11 mouse cellular contexts compared by ENCODE assay signal in genomic region chr15:80079954-80080353, GRCm38 (mm10). TPM values are rescaled to one million over a fixed set of nuclear protein-coding genes. Genes with fewer than 3 reads are reported as not detected.
DNase-seq lines count a peak whose midpoint lies in the region; ATAC-seq and TF ChIP-seq lines count a peak whose summit lies in the region.
"Had no signal": no experiment of that assay in that cellular context is flagged by ENCODE, and none has a peak within 500 bp of the region (broad histone marks: within the 10 kb centered on the region; RNA-seq: fewer than 3 reads in every experiment).

No protein-coding gene starts in this region.

- ATAC-seq in midbrain, embryonic 11.5 days (ENCODE audit: low FRiP score): no peak
- ATAC-seq in midbrain, embryonic 13.5 days: no peak
- no peak for ATAC-seq in intestine, embryonic 14.5 days (replicated peaks; ENCODE audit: low FRiP score, low TSS enrichment, low read depth)
- no peak for ATAC-seq in liver, postnatal 0 days
- ATAC-seq in CD4-positive, CD25-positive, alpha-beta regulatory T cell, adult 4 months: no peak

- H3K9me3 ChIP-seq in heart, embryonic 10.5 days: no peaks in the 10 kb centered on the region
- H3K9me3 ChIP-seq in midbrain, embryonic 11.5 days (ENCODE audit: control insufficient read depth, low read length): no peaks in the 10 kb centered on the region
- no peaks in the 10 kb centered on the region for H3K9me3 ChIP-seq in midbrain, embryonic 13.5 days
- no peaks in the 10 kb centered on the region for H3K9me3 ChIP-seq in intestine, embryonic 14.5 days (ENCODE audit: control insufficient read depth, low read length)
- H3K9me3 ChIP-seq in liver, postnatal 0 days (ENCODE audit: low read length): no peaks in the 10 kb centered on the region
- H3K9me3 ChIP-seq: hindbrain, embryonic 15.5 days had no signal

- H3K4me2 ChIP-seq in midbrain, embryonic 11.5 days: no peak overlapping the region
- no peak overlapping the region for H3K4me2 ChIP-seq in midbrain, embryonic 13.5 days (replicated peaks)
- H3K4me2 ChIP-seq in intestine, embryonic 14.5 days (ENCODE audit: low read length): peak overlapping the region; percentile 87; the same call in 1 of the 2 replicates
- peak overlapping the region; percentile 93 for H3K4me2 ChIP-seq in liver, postnatal 0 days (ENCODE audit: low read depth, low read length)

- WGBS in heart, embryonic 10.5 days: 85% methylated on average over 3 of the region's 3 CpGs
- 87% methylated on average over 3 of the region's 3 CpGs for WGBS in midbrain, embryonic 11.5 days
- 88% methylated on average over 3 of the region's 3 CpGs for WGBS in midbrain, embryonic 13.5 days
- 74% methylated on average over 3 of the region's 3 CpGs for whole genome bisulfite sequencing in intestine, embryonic 14.5 days
- 70% methylated on average over 3 of the region's 3 CpGs for WGBS in liver, postnatal 0 days (ENCODE audit: insufficient replicate concordance)

- peak overlapping the region; percentile 33; the same call in 1 of the 2 replicates for H3K9ac ChIP-seq in midbrain, embryonic 11.5 days (ENCODE audit: low read length)
- H3K9ac ChIP-seq in midbrain, embryonic 13.5 days (replicated peaks): no peak overlapping the region
- H3K9ac ChIP-seq in intestine, embryonic 14.5 days (ENCODE audit: low read length): peak overlapping the region; percentile 1; the same call in 1 of the 2 replicates
- no peak overlapping the region for H3K9ac ChIP-seq in liver, postnatal 0 days (replicated peaks)
- H3K9ac ChIP-seq: hindbrain, embryonic 15.5 days had no signal

- no peak for DNase-seq in heart, embryonic 10.5 days (ENCODE audit: low spot score)
- DNase-seq in heart, postnatal 25 days (ENCODE audit: low spot score): no peak
- DNase-seq in midbrain, embryonic 11.5 days (ENCODE audit: low spot score, missing footprints): no peak
- DNase-seq in intestine, embryonic 14.5 days (ENCODE audit: low spot score): no peak
- no peak for DNase-seq in liver, postnatal 0 days
- no peak for DNase-seq in urinary bladder, adult 2 months (ENCODE audit: low spot score)
- DNase-seq: gastrocnemius, postnatal 14 days; right cerebral cortex, postnatal 14 days had no signal

- TF ChIP-seq EP300 in liver, postnatal 0 days (IDR thresholded peaks at IDR 0.05; ENCODE audit: low read depth): no peak

- no peak overlapping the region for H3K27ac ChIP-seq in heart, embryonic 10.5 days
- H3K27ac ChIP-seq in midbrain, embryonic 11.5 days (ENCODE audit: low read depth, low read length): no peak overlapping the region
- H3K27ac ChIP-seq in midbrain, embryonic 13.5 days: no peak overlapping the region
- H3K27ac ChIP-seq in intestine, embryonic 14.5 days (ENCODE audit: low read depth): no peak overlapping the region
- H3K27ac ChIP-seq in liver, postnatal 0 days (ENCODE audit: low read depth): no peak overlapping the region
- H3K27ac ChIP-seq: hindbrain, embryonic 15.5 days had no signal

- peaks cover 36% of the 10 kb centered on the region for H3K4me1 ChIP-seq in heart, embryonic 10.5 days
- peaks cover 22% of the 10 kb centered on the region for H3K4me1 ChIP-seq in midbrain, embryonic 11.5 days (ENCODE audit: control insufficient read depth, insufficient read depth, low read length)
- H3K4me1 ChIP-seq in midbrain, embryonic 13.5 days (replicated peaks): peaks cover 29% of the 10 kb centered on the region
- H3K4me1 ChIP-seq in intestine, embryonic 14.5 days (replicated peaks; ENCODE audit: control insufficient read depth, insufficient read depth, low read length): peaks cover 9% of the 10 kb centered on the region; the same call in 1 of the 2 replicates
- peaks cover 21% of the 10 kb centered on the region for H3K4me1 ChIP-seq in liver, postnatal 0 days (ENCODE audit: insufficient read depth)

- no peak for TF ChIP-seq CTCF in liver, postnatal 0 days (IDR thresholded peaks at IDR 0.05; ENCODE audit: low read depth)

- no peaks in the 10 kb centered on the region for H3K27me3 ChIP-seq in heart, embryonic 10.5 days (ENCODE audit: insufficient read depth, poor library complexity, severe bottlenecking)
- H3K27me3 ChIP-seq in midbrain, embryonic 11.5 days (ENCODE audit: control insufficient read depth, insufficient read depth, low read length): no peaks in the 10 kb centered on the region
- H3K27me3 ChIP-seq in midbrain, embryonic 13.5 days: no peaks in the 10 kb centered on the region
- no peaks in the 10 kb centered on the region for H3K27me3 ChIP-seq in intestine, embryonic 14.5 days (replicated peaks; ENCODE audit: control insufficient read depth, insufficient read depth, low read length)
- H3K27me3 ChIP-seq in liver, postnatal 0 days (ENCODE audit: insufficient read depth, low read length): no peaks in the 10 kb centered on the region
- H3K27me3 ChIP-seq: hindbrain, embryonic 15.5 days had no signal

- intact Hi-C loops in heart, postnatal 25 days (cut with DNase I): loop anchor here (10.0 kb wide), 1 partner anchor 315 kb away; no protein-coding TSS in a partner anchor

- peak overlapping the region; percentile 81; the same call in 1 of the 2 replicates for H3K4me3 ChIP-seq in heart, embryonic 10.5 days
- peak overlapping the region; percentile 3; the same call in 1 of the 2 replicates for H3K4me3 ChIP-seq in midbrain, embryonic 11.5 days (ENCODE audit: low read depth, low read length)
- no peak overlapping the region for H3K4me3 ChIP-seq in midbrain, embryonic 13.5 days (replicated peaks)
- H3K4me3 ChIP-seq in intestine, embryonic 14.5 days (ENCODE audit: low read depth, low read length): no peak overlapping the region
- H3K4me3 ChIP-seq in liver, postnatal 0 days (ENCODE audit: low read depth, low read length): 0 out of 2 replicates have a peak overlapping the region, but pooled peaks have one; percentile 93

- peaks cover 60% of the 10 kb centered on the region for H3K36me3 ChIP-seq in heart, embryonic 10.5 days
- H3K36me3 ChIP-seq in midbrain, embryonic 11.5 days (ENCODE audit: control insufficient read depth, insufficient read depth, low read length): peaks cover 32% of the 10 kb centered on the region
- H3K36me3 ChIP-seq in midbrain, embryonic 13.5 days: peaks cover 58% of the 10 kb centered on the region
- H3K36me3 ChIP-seq in intestine, embryonic 14.5 days (ENCODE audit: control insufficient read depth, insufficient read depth, low read length): peaks cover 59% of the 10 kb centered on the region
- H3K36me3 ChIP-seq in liver, postnatal 0 days (replicated peaks; ENCODE audit: insufficient read depth, low read length): peaks cover 56% of the 10 kb centered on the region

RNA-seq across cellular contexts. Expression of gene Syngr1, which starts 11.2 kb away (rescaled TPM):
- 6.7 and 11.6 TPM in 2 replicates for polyA plus RNA-seq in heart, embryonic 10.5 days (2016; fragmentation: Nextera tagmentation; extraction: Ambion mirVana)
- 10 to 100 TPM; 77.5 to 92.2 TPM for total RNA-seq in heart, postnatal 25 days (2021)
- 6.2 and 7.4 TPM in 2 replicates for polyA plus RNA-seq in midbrain, embryonic 11.5 days (2014; fragmentation: Nextera tagmentation; extraction: Ambion mirVana)
- 20.6 and 26.2 TPM in 2 replicates for polyA plus RNA-seq in midbrain, embryonic 13.5 days (2015; fragmentation: Nextera tagmentation; extraction: Ambion mirVana)
- polyA plus RNA-seq in intestine, embryonic 14.5 days (2014; fragmentation: Nextera tagmentation; extraction: Ambion mirVana): 20.7 and 24.3 TPM in 2 replicates
- polyA plus RNA-seq in liver, postnatal 0 days (2015; fragmentation: Nextera tagmentation; extraction: Ambion mirVana): 10.3 and 10.4 TPM in 2 replicates
- polyA plus RNA-seq in urinary bladder, adult 2 months (2012; rRNA removed): 54.2 and 62.1 TPM in 2 replicates
- under 1 TPM; 0.86 to 0.94 TPM for polyA plus RNA-seq in CD4-positive, CD25-positive, alpha-beta regulatory T cell, adult 4 months (2017; shearing (Covaris generic))

RNA-seq across cellular contexts. Expression of gene Rpl3, which starts 11.7 kb away (rescaled TPM):
- polyA plus RNA-seq in heart, embryonic 10.5 days (2016; fragmentation: Nextera tagmentation; extraction: Ambion mirVana): 770 and 980 TPM in 2 replicates
- total RNA-seq in heart, postnatal 25 days (2021): 100 to 1,000 TPM; 154 to 183 TPM
- 1,032 and 1,053 TPM in 2 replicates for polyA plus RNA-seq in midbrain, embryonic 11.5 days (2014; fragmentation: Nextera tagmentation; extraction: Ambion mirVana)
- polyA plus RNA-seq in midbrain, embryonic 13.5 days (2015; fragmentation: Nextera tagmentation; extraction: Ambion mirVana): 608 and 612 TPM in 2 replicates
- 1,482 and 1,532 TPM in 2 replicates for polyA plus RNA-seq in intestine, embryonic 14.5 days (2014; fragmentation: Nextera tagmentation; extraction: Ambion mirVana)
- polyA plus RNA-seq in liver, postnatal 0 days (2015; fragmentation: Nextera tagmentation; extraction: Ambion mirVana): 394 and 407 TPM in 2 replicates
- 1,075 and 1,270 TPM in 2 replicates for polyA plus RNA-seq in urinary bladder, adult 2 months (2012; rRNA removed)
- 1,000 to 10,000 TPM; 3,782 to 4,433 TPM for polyA plus RNA-seq in CD4-positive, CD25-positive, alpha-beta regulatory T cell, adult 4 months (2017; shearing (Covaris generic))

RNA-seq across cellular contexts. Expression of gene Tab1, which starts 53.0 kb away (rescaled TPM):
- 34.2 and 38.1 TPM in 2 replicates for polyA plus RNA-seq in heart, embryonic 10.5 days (2016; fragmentation: Nextera tagmentation; extraction: Ambion mirVana)
- total RNA-seq in heart, postnatal 25 days (2021): 10 to 100 TPM; 23.7 to 26.5 TPM
- polyA plus RNA-seq in midbrain, embryonic 11.5 days (2014; fragmentation: Nextera tagmentation; extraction: Ambion mirVana): 24.9 and 29.4 TPM in 2 replicates
- polyA plus RNA-seq in midbrain, embryonic 13.5 days (2015; fragmentation: Nextera tagmentation; extraction: Ambion mirVana): 41.1 and 43.0 TPM in 2 replicates
- 36.1 and 37.5 TPM in 2 replicates for polyA plus RNA-seq in intestine, embryonic 14.5 days (2014; fragmentation: Nextera tagmentation; extraction: Ambion mirVana)
- 7.0 and 7.5 TPM in 2 replicates for polyA plus RNA-seq in liver, postnatal 0 days (2015; fragmentation: Nextera tagmentation; extraction: Ambion mirVana)
- polyA plus RNA-seq in urinary bladder, adult 2 months (2012; rRNA removed): 33.5 and 36.7 TPM in 2 replicates
- 10 to 100 TPM; 12.0 to 39.6 TPM for polyA plus RNA-seq in CD4-positive, CD25-positive, alpha-beta regulatory T cell, adult 4 months (2017; shearing (Covaris generic))

Comparison
In these comparisons a context has a peak if more than half of its experiments do, and no peak if none do; other contexts are left out.
1. H3K4me3 ChIP-seq: peak in heart, embryonic 10.5 days (single experiment), midbrain, embryonic 11.5 days (single experiment) and liver, postnatal 0 days (single experiment); none in midbrain, embryonic 13.5 days (single experiment) and intestine, embryonic 14.5 days (single experiment).
2. H3K9ac ChIP-seq: peak in midbrain, embryonic 11.5 days (single experiment) and intestine, embryonic 14.5 days (single experiment); none in midbrain, embryonic 13.5 days (single experiment) and liver, postnatal 0 days (single experiment).
3. H3K4me2 ChIP-seq: peak in intestine, embryonic 14.5 days (single experiment) and liver, postnatal 0 days (single experiment); none in midbrain, embryonic 11.5 days (single experiment) and midbrain, embryonic 13.5 days (single experiment).